Mouse (Mus musculus) neural tube, embryonic 11.5 days (tissue): ENCODE measurements around the gene Pde6b. TPM values are rescaled to one million over a fixed set of nuclear protein-coding genes. Genes with fewer than 3 reads are reported as not detected.
A peak's percentile ranks its signal among the peaks of the same experiment; 100 is the strongest.

Experiments used
- ATAC-seq: fragments of 200-750 bp; cut with Nextera tagmentation; 2 replicates; pipeline ENCODE4 v1.8.0; 2017; ENCODE audit warnings: moderate number of reproducible peaks, mild to moderate bottlenecking, moderate TSS enrichment, moderate library complexity; ENCODE audit not compliant: insufficient read depth, low FRiP score, low TSS enrichment
- DNase-seq: peaks from one replicate; pipeline ENCODE4 v3.0.0-alpha.2; 2015; ENCODE audit warnings: low spot score
- H3K27ac ChIP-seq: fragments of 300-500 bp; sonication (generic); 2 replicates; pipeline ENCODE4 v1.5.1; 2014; ENCODE audit warnings: low read depth, mild to moderate bottlenecking, low read length
- H3K27me3 ChIP-seq: fragments of 300-500 bp; sonication (generic); 2 replicates; pipeline ENCODE4 v1.6.1; 2014; ENCODE audit warnings: mild to moderate bottlenecking, low read length, mixed read lengths; ENCODE audit not compliant: control insufficient read depth, insufficient read depth
- H3K36me3 ChIP-seq: fragments of 300-500 bp; sonication (generic); 2 replicates; pipeline ENCODE4 v1.6.1; 2014; ENCODE audit warnings: mild to moderate bottlenecking, low read length, moderate library complexity, mixed read lengths; ENCODE audit not compliant: control insufficient read depth, insufficient read depth
- H3K4me1 ChIP-seq: fragments of 300-500 bp; sonication (generic); 2 replicates; pipeline ENCODE4 v1.6.1; 2014; ENCODE audit warnings: low read length, mixed read lengths; ENCODE audit not compliant: control insufficient read depth, insufficient read depth
- H3K4me2 ChIP-seq: fragments of 300-500 bp; sonication (generic); 2 replicates; pipeline ENCODE4 v1.6.1; 2014; ENCODE audit warnings: low read depth, mild to moderate bottlenecking, moderate library complexity
- H3K4me3 ChIP-seq: fragments of 300-500 bp; sonication (generic); 2 replicates; pipeline ENCODE4 v1.5.1; 2014; ENCODE audit warnings: low read depth, low read length
- H3K9ac ChIP-seq: fragments of 300-500 bp; sonication (generic); 2 replicates; pipeline ENCODE4 v1.6.1; 2014; ENCODE audit warnings: mild to moderate bottlenecking, low read length
- H3K9me3 ChIP-seq: fragments of 300-500 bp; sonication (generic); 2 replicates; pipeline ENCODE4 v1.6.1; 2016; ENCODE audit warnings: low read length; ENCODE audit not compliant: control insufficient read depth
- WGBS: fragments of 180-500 bp; shearing (Covaris S2); extraction: QIAGEN DNeasy Blood & Tissue Kit; methylation state at CpG from one replicate; pipeline ENCODE4 v1.1.7; 2014; 5-methylcytosine and 5-hydroxymethylcytosine counted together
- polyA plus RNA-seq: library from polyadenylated mRNA; unstranded; fragments of >200 nt; fragmentation: Nextera tagmentation; extraction: Ambion mirVana; gene quantifications from 2 replicates; pipeline ENCODE4 v1.2.1, GENCODE M21; 2014

Pde6b gene
- polyA plus RNA-seq, 1 experiment from 2014 or later = 0.19 TPM

DNA sequence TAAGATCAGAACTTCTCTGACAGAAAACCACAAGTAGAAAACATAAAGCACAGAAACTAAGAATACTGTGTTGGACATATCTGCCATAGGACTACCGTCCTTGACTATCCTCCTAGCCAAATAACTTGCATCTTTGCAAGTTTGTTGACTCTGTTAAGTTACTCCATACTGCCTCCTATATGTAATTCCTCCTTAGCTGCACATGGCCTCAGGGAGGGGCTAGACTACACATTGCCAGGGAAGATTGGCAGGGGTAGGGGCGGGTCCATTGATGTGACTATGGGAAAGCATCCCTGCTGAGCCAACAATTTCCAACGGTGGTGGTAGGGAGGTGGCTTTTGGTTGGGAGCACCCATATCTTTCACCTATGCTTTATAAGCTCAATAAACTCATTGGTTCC lies 25.9 kb upstream of the Pde6b start:
- ATAC-seq = no peak
- Histone ChIP-seq H3K9me3 (no peaks in the 10 kb centered on the region), H3K4me3 (no peak overlapping the region), H3K36me3 (no peaks in the 10 kb centered on the region), H3K4me1 (peaks cover 6% of the 10 kb centered on the region), H3K27ac (no peak overlapping the region), H3K4me2 (no peak overlapping the region), H3K27me3 (peaks cover 38% of the 10 kb centered on the region), H3K9ac (no peak overlapping the region)
- no peak for DNase-seq
- WGBS = 32% methylated on average over 3 of the region's 3 CpGs

GRCm38 (mm10) chr5:108366328-108366983 lies 21.7 kb upstream of the Pde6b start:
- peak overlapping the region; percentile 39; the same call in 1 of the 2 replicates for H3K9ac ChIP-seq
- H3K36me3 ChIP-seq = no peaks in the 10 kb centered on the region
- peak overlapping the region; percentile 89 for H3K4me2 ChIP-seq
- WGBS = 2% methylated on average over 57 of the region's 60 CpGs
- H3K27ac ChIP-seq = no peak overlapping the region
- peaks cover 17% of the 10 kb centered on the region for H3K4me1 ChIP-seq
- H3K27me3 ChIP-seq = peaks cover 76% of the 10 kb centered on the region
- peak overlapping the region; percentile 52 for H3K4me3 ChIP-seq
- no peak for ATAC-seq
- DNase-seq = peak; percentile 18
- H3K9me3 ChIP-seq = no peaks in the 10 kb centered on the region

DNA sequence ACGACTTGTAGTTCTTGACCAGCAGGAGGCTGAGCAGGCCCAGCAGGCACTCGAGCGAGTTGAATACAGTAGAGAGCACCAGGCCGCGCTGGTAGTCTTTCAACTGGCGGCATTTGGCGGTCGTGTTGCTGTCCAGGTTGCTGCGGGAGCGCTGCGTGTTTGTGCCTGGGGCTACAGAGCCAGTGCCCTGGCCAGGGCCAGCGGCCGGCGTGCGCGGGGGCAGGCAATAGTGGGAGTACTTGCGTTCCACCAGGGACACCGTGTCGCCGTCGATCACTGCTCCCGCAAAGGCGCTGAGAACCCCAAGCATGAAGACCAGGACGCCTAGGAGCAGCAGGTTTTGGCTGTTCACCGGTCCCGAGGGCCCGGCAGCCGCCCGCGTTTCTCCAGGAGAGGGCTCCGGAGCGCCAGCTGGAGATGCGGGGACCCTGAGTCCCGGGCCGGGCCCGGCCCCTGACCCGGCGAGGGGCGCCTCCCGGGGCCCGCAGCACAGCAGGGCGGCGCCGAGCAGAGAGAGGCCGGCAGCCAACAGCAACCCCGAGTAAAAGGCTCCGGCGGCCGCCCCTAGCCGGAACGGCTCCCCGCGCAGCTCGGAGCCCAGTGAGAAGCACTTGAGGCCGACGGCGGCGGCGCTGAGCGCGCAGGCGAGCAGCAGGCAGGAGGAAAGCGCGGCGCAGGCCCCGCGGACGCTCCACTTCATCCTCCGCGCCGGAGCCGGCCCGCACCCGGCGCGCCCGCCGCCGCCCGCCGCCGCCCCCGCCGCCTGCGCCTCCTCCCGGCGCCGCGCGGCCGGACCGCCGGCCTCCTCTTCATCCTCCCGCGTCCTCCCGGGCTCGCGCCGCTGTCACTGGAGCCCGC lies 21.0 kb upstream of the Pde6b start:
- Histone ChIP-seq H3K9me3 (no peaks in the 10 kb centered on the region), H3K27me3 (peaks cover 83% of the 10 kb centered on the region), H3K4me1 (peaks cover 17% of the 10 kb centered on the region), H3K4me2 (peak overlapping the region; percentile 89), H3K9ac (peak overlapping the region; percentile 39), H3K27ac (no peak overlapping the region), H3K4me3 (peak overlapping the region; percentile 52), H3K36me3 (no peaks in the 10 kb centered on the region)
- ATAC-seq (peak; percentile 47; the same call in 1 of the 2 replicates), DNase-seq (peak; percentile 64)
- WGBS = under 1% methylated on average over 62 of the region's 100 CpGs

DNA sequence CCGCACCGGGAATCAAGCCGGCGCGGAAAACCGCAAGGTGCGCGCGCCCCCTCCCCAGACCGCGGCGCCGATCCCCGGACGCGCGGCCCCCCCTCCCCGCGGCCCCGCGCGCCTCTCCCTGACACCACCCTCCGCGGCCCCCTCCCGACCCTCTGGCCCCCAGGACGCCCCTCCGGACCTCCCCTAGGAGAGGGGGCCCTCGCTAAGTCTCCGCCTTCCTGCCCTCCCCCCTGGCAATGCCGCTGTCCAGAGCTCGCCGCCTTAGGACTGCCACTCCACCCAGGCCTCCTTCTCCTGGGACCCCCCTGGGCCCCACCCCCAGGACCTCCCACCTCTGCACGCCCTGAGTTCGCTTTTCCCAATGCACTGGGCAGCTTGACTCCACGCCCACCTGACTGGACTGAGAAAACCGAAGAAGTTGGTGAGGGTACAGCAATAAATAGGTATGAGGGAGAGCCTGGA lies 20.3 kb upstream of the Pde6b start, which contains the start of gene Gm42517:
Gene Gm42517, minus strand, starts transcription at position 52 of the 462 bp plus-strand sequence.
- Histone ChIP-seq H3K27me3 (peaks cover 83% of the 10 kb centered on the region), H3K36me3 (no peaks in the 10 kb centered on the region), H3K4me1 (peaks cover 17% of the 10 kb centered on the region), H3K4me2 (peak within 1 kb of the TSS; percentile 89), H3K27ac (no peak within 1 kb of the TSS), H3K9me3 (no peaks in the 10 kb centered on the region), H3K4me3 (peak within 1 kb of the TSS; percentile 52), H3K9ac (peak within 1 kb of the TSS; percentile 39)
- WGBS = 1% methylated on average over 12 of the region's 36 CpGs
- 0 out of 2 replicates have a peak, but pooled peaks have one; percentile 21 for ATAC-seq
- DNase-seq = peak; percentile 21

DNA sequence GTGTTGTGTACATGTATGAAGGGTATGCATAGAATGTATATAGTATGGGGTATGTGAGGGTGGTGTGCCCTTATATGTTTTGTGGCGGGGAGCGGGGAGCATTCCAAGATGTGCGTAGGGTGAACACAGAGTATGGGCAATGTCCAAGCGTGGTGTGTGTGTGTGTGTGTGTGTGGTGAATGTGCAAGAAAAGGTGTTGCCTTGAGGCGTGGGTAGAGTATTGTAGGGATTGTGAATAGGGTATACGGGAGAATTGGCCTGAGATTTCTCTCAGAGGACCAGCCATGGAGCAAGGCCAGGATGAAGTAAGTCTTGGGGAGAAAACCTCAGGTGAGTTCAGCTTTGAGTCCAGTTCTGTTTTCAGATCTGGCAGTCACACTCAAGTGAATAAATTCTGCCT lies 19.7 kb upstream of the Pde6b start:
- H3K27me3 ChIP-seq = peaks cover 78% of the 10 kb centered on the region
- no peaks in the 10 kb centered on the region for H3K9me3 ChIP-seq
- peak overlapping the region; percentile 44 for H3K4me2 ChIP-seq
- no peak for ATAC-seq
- no peak for DNase-seq
- no peak overlapping the region for H3K9ac ChIP-seq
- WGBS = 3% methylated on average over 6 of the region's 6 CpGs
- no peak overlapping the region for H3K27ac ChIP-seq
- H3K4me1 ChIP-seq = peaks cover 17% of the 10 kb centered on the region
- H3K36me3 ChIP-seq = no peaks in the 10 kb centered on the region
- H3K4me3 ChIP-seq = peak overlapping the region; percentile 26

- H3K4me2 ChIP-seq = peak overlapping the region; percentile 44
- ATAC-seq = no peak
- no peak overlapping the region for H3K27ac ChIP-seq
- H3K36me3 ChIP-seq = no peaks in the 10 kb centered on the region
- H3K4me1 ChIP-seq = peaks cover 17% of the 10 kb centered on the region
- under 1% methylated on average over 49 of the region's 49 CpGs for WGBS
- no peaks in the 10 kb centered on the region for H3K9me3 ChIP-seq
- H3K27me3 ChIP-seq = peaks cover 74% of the 10 kb centered on the region
- DNase-seq = peak; percentile 46
- no peak overlapping the region for H3K9ac ChIP-seq
- peak overlapping the region; percentile 26 for H3K4me3 ChIP-seq
These were observed 19.2 kb upstream of the Pde6b start for GRCm38 (mm10) chr5:108368851-108369621.

- H3K4me1 ChIP-seq = peaks cover 17% of the 10 kb centered on the region
- H3K4me2 ChIP-seq = no peak overlapping the region
- H3K9me3 ChIP-seq = no peaks in the 10 kb centered on the region
- no peaks in the 10 kb centered on the region for H3K36me3 ChIP-seq
- no peak overlapping the region for H3K4me3 ChIP-seq
- H3K27ac ChIP-seq = no peak overlapping the region
- H3K9ac ChIP-seq = no peak overlapping the region
- WGBS = 1% methylated on average over 6 of the region's 6 CpGs
- DNase-seq (no peak), ATAC-seq (no peak)
- H3K27me3 ChIP-seq = peaks cover 68% of the 10 kb centered on the region
These were observed 18.2 kb upstream of the Pde6b start for GRCm38 (mm10) chr5:108369964-108370363.

- DNase-seq = no peak
- no peak overlapping the region for H3K4me2 ChIP-seq
- peaks cover 28% of the 10 kb centered on the region for H3K27me3 ChIP-seq
- H3K36me3 ChIP-seq = no peaks in the 10 kb centered on the region
- H3K4me3 ChIP-seq = no peak overlapping the region
- H3K27ac ChIP-seq = no peak overlapping the region
- peaks cover 2% of the 10 kb centered on the region; the same call in 1 of the 2 replicates for H3K4me1 ChIP-seq
- no peaks in the 10 kb centered on the region for H3K9me3 ChIP-seq
- no peak overlapping the region for H3K9ac ChIP-seq
- WGBS = 75% methylated on average over 5 of the region's 5 CpGs
- no peak for ATAC-seq
These were observed 14.1 kb upstream of the Pde6b start for GRCm38 (mm10) chr5:108374079-108374478.
